Mouse (Mus musculus): Measurements from ENCODE around the gene Prpf38b. TPM values are rescaled to one million over a fixed set of nuclear protein-coding genes. Genes with fewer than 3 reads are reported as not detected.

The Prpf38b gene
- total RNA-seq (2014; fragmentation: Nextera tagmentation) = 216 and 235 TPM in 2 replicates
- total RNA-seq (2017) = 151 and 226 TPM in 2 replicates
- 117 and 122 TPM in 2 replicates for polyA plus RNA-seq (2012)

DNA sequence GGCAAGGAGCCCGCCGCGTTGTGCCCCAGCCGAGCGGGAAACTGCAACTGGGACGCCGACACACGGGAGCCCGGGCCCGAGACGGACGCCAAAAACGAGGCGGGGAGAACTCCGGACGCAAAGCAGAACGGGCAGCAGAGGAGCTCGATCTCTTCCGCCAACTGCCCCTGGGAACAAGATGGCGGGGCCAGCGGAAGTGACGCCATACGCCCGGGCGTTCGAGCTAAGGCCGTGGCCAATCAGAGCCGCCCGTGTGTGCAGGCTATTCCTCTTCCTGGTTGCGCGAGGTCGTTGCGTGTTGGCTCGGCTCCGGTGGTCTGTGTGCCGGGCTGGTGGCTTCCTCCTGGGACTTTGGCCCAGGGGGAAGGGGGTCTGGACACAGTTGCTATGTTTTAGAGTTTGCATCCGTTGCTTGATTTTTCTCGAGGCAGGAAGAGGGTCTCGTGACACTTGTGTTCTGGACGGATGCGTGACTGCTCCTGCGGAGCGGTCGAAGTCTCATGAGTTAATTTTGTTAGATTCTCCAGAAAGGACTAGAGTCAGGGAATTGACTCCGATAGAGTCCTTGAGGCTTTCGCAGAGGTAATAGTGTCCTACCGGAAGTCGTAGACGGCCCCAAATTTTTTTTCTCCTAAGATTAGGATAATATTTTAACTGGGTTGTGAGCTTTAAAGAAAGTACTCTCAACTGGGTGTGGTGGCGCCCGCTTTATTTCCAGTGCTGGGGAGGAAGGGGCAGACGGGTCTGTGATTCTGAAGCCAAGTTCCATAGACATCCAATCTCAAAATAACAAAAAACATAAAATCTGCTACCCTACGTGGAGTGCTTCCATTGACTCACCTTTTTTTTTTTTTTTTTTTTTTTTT, at the start of gene Prpf38b:
Prpf38b (minus strand) TSS at position 180 of the 866 bp plus-strand sequence.
- Histone ChIP-seq H3K4me3 (ENCODE audit: low read depth, low read length) (peak within 1 kb of the TSS; percentile 93), H3K4me1 (ENCODE audit: insufficient read depth, low read depth, low read length) (peaks cover 20% of the 10 kb centered on the region), H3K36me3 (replicated peaks) (peaks cover 26% of the 10 kb centered on the region), H3K9me3 (replicated peaks) (no peaks in the 10 kb centered on the region), H3K27me3 (ENCODE audit: insufficient read depth, low read length) (no peaks in the 10 kb centered on the region)
- TF ChIP-seq CTCF (IDR thresholded peaks at IDR 0.05; ENCODE audit: low read depth, low read length) (no peak), TAL1 (conservative IDR thresholded peaks at IDR 0.05; ENCODE audit: low read depth, low read length) (no peak), GATA2 (IDR thresholded peaks at IDR 0.05; ENCODE audit: borderline replicate concordance, low read depth, low read length) (no peak), GATA1 (IDR thresholded peaks at IDR 0.05; ENCODE audit: borderline replicate concordance, low read length) (no peak), POLR2AphosphoS5 (IDR thresholded peaks at IDR 0.05; ENCODE audit: insufficient replicate concordance, low read depth, low read length) (no peak)
- peak; percentile 94 for ATAC-seq (ENCODE audit: extremely low read depth, insufficient number of reproducible peaks, low FRiP score, poor library complexity, severe bottlenecking)
- peak; percentile 97 for DNase-seq (ENCODE audit: low spot score)

GRCm38 (mm10) chr3:108961226-108961625, 49.7 kb upstream of the Prpf38b start:
- DNase-seq (ENCODE audit: low spot score) = no peak
- ATAC-seq (ENCODE audit: extremely low read depth, insufficient number of reproducible peaks, low FRiP score, poor library complexity, severe bottlenecking) = no peak
- no peaks in the 10 kb centered on the region for H3K4me1 ChIP-seq (ENCODE audit: insufficient read depth, low read depth, low read length)
- TF ChIP-seq GATA2 (IDR thresholded peaks at IDR 0.05; ENCODE audit: borderline replicate concordance, low read depth, low read length) (no peak), POLR2AphosphoS5 (IDR thresholded peaks at IDR 0.05; ENCODE audit: insufficient replicate concordance, low read depth, low read length) (no peak), GATA1 (IDR thresholded peaks at IDR 0.05; ENCODE audit: borderline replicate concordance, low read length) (no peak), CTCF (IDR thresholded peaks at IDR 0.05; ENCODE audit: low read depth, low read length) (no peak), TAL1 (conservative IDR thresholded peaks at IDR 0.05; ENCODE audit: low read depth, low read length) (no peak)
- H3K9me3 ChIP-seq (replicated peaks) = no peaks in the 10 kb centered on the region
- H3K36me3 ChIP-seq (replicated peaks) = no peaks in the 10 kb centered on the region
- H3K27me3 ChIP-seq (ENCODE audit: insufficient read depth, low read length) = peaks cover 5% of the 10 kb centered on the region; the same call in 1 of the 2 replicates
- H3K4me3 ChIP-seq (ENCODE audit: low read depth, low read length) = no peak overlapping the region

DNA sequence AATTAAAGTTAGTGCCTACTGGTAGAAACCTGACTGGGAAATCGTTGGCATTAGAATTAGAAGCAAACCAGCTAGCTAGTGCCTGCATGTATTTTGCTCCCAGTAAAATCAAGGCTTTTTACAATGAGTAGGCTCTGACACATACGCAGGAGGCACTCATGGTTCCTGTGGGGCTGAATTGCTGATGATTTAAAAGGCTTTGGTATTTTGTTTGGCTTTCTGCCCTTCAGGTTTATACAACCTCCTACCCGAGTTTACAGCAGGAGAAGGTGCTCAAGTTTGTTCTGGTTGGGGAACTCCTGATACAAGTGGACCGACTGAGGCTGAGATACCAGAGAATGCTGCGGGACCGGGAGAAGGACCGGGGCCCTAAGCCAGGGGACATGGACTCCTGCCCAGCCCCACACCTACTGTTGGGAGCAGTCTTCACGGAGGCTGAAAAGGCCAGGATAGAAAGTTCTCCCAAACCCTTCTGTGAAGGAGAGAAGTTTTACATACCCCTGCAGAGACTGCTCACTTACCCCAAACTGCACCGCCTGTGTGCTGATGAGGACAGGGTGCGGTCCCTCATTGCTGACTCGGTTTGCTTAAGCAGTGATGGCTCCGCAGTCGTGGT, 48.3 kb upstream of the Prpf38b start:
- Histone ChIP-seq H3K4me3 (ENCODE audit: low read depth, low read length) (no peak overlapping the region), H3K27me3 (ENCODE audit: insufficient read depth, low read length) (peaks cover 5% of the 10 kb centered on the region; the same call in 1 of the 2 replicates), H3K9me3 (replicated peaks) (no peaks in the 10 kb centered on the region), H3K4me1 (ENCODE audit: insufficient read depth, low read depth, low read length) (no peaks in the 10 kb centered on the region), H3K36me3 (replicated peaks) (no peaks in the 10 kb centered on the region)
- DNase-seq (ENCODE audit: low spot score) (no peak), ATAC-seq (ENCODE audit: extremely low read depth, insufficient number of reproducible peaks, low FRiP score, poor library complexity, severe bottlenecking) (no peak)
- no peak for TF ChIP-seq GATA2 (IDR thresholded peaks at IDR 0.05; ENCODE audit: borderline replicate concordance, low read depth, low read length)
- no peak for TF ChIP-seq CTCF (IDR thresholded peaks at IDR 0.05; ENCODE audit: low read depth, low read length)
- no peak for TF ChIP-seq GATA1 (IDR thresholded peaks at IDR 0.05; ENCODE audit: borderline replicate concordance, low read length)
- no peak for TF ChIP-seq POLR2AphosphoS5 (IDR thresholded peaks at IDR 0.05; ENCODE audit: insufficient replicate concordance, low read depth, low read length)

GRCm38 (mm10) chr3:108957976-108958375, 46.4 kb upstream of the Prpf38b start:
- Histone ChIP-seq H3K27me3 (ENCODE audit: insufficient read depth, low read length) (peaks cover 5% of the 10 kb centered on the region; the same call in 1 of the 2 replicates), H3K36me3 (replicated peaks) (no peaks in the 10 kb centered on the region), H3K4me3 (ENCODE audit: low read depth, low read length) (no peak overlapping the region), H3K4me1 (ENCODE audit: insufficient read depth, low read depth, low read length) (no peaks in the 10 kb centered on the region), H3K9me3 (replicated peaks) (no peaks in the 10 kb centered on the region)
- ATAC-seq (ENCODE audit: extremely low read depth, insufficient number of reproducible peaks, low FRiP score, poor library complexity, severe bottlenecking) = no peak
- DNase-seq (ENCODE audit: low spot score) = no peak
- TF ChIP-seq POLR2AphosphoS5 (IDR thresholded peaks at IDR 0.05; ENCODE audit: insufficient replicate concordance, low read depth, low read length) (no peak), GATA1 (IDR thresholded peaks at IDR 0.05; ENCODE audit: borderline replicate concordance, low read length) (no peak), GATA2 (IDR thresholded peaks at IDR 0.05; ENCODE audit: borderline replicate concordance, low read depth, low read length) (no peak), CTCF (IDR thresholded peaks at IDR 0.05; ENCODE audit: low read depth, low read length) (no peak), TAL1 (conservative IDR thresholded peaks at IDR 0.05; ENCODE audit: low read depth, low read length) (no peak)

DNA sequence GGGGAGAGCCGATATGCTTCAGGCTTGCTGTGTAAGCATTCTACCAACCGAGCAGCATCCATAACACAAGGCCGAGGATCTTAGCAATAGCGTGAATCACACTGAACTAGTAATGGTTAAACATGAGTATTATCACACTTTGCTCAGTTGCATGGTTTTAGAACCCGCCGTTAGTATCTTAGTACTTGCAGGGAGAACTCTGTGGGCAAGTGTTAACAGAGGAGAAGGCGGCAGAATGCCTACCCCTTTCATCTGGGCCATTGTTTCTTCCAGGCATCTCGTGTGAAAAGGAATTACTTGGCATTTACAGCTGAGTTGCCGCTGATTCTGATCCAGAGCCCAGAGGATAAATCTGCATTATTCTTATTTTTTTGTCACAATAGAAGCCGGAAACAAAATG, 29.5 kb upstream of the Prpf38b start:
- TF ChIP-seq TAL1 (conservative IDR thresholded peaks at IDR 0.05; ENCODE audit: low read depth, low read length) (no peak), POLR2AphosphoS5 (IDR thresholded peaks at IDR 0.05; ENCODE audit: insufficient replicate concordance, low read depth, low read length) (no peak), GATA2 (IDR thresholded peaks at IDR 0.05; ENCODE audit: borderline replicate concordance, low read depth, low read length) (no peak), GATA1 (IDR thresholded peaks at IDR 0.05; ENCODE audit: borderline replicate concordance, low read length) (no peak), CTCF (IDR thresholded peaks at IDR 0.05; ENCODE audit: low read depth, low read length) (no peak)
- no peak for DNase-seq (ENCODE audit: low spot score)
- H3K27me3 ChIP-seq (ENCODE audit: insufficient read depth, low read length) = no peaks in the 10 kb centered on the region
- H3K36me3 ChIP-seq (replicated peaks) = no peaks in the 10 kb centered on the region
- peaks cover 9% of the 10 kb centered on the region for H3K9me3 ChIP-seq (replicated peaks)
- H3K4me3 ChIP-seq (ENCODE audit: low read depth, low read length) = no peak overlapping the region
- H3K4me1 ChIP-seq (ENCODE audit: insufficient read depth, low read depth, low read length) = no peaks in the 10 kb centered on the region
- no peak for ATAC-seq (ENCODE audit: extremely low read depth, insufficient number of reproducible peaks, low FRiP score, poor library complexity, severe bottlenecking)

Measured in G1E (cell line).